Mouse (Mus musculus): ENCODE measurements around the gene Rap1gds1. TPM values are rescaled to one million over a fixed set of nuclear protein-coding genes. Genes with fewer than 3 reads are reported as not detected.

Rap1gds1 gene
- polyA plus RNA-seq, 1 experiment, result 40.1 TPM

DNA sequence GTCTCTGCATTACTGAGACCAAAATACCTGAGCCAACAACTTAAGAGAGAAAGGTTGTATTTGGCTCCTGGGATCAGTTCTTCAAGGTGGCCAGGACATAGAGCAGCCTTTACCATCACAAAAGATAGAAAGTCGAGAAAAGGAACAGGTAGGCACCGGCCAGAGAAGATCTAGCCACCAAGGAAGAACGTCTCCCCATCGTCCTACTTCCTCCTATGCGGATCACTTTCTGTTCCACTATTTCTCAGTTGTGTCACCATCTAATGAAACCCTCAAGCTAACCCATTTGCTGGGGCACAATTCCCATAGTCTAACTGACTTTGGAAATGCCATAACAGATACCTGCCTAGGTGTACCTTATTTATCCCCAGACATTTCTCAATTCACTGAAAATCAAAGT is 24.3 kb upstream of the Rap1gds1 start:
- no peaks in the 10 kb centered on the region for H3K79me2 ChIP-seq (ENCODE audit: control insufficient read depth, insufficient read depth)
- TF ChIP-seq TCF12 (IDR thresholded peaks at IDR 0.05; ENCODE audit: insufficient read depth, poor library complexity, severe bottlenecking) (no peak), SRF (IDR thresholded peaks at IDR 0.05; ENCODE audit: control insufficient read depth, insufficient read length, low read depth) (no peak), CEBPB (IDR thresholded peaks at IDR 0.05; ENCODE audit: insufficient read depth, poor library complexity, severe bottlenecking) (no peak), REST (IDR thresholded peaks at IDR 0.05; ENCODE audit: insufficient read depth, insufficient read length) (no peak), POLR2AphosphoS2 (IDR thresholded peaks at IDR 0.05; ENCODE audit: insufficient read length, low read depth) (no peak), MAX (IDR thresholded peaks at IDR 0.05; ENCODE audit: low read depth) (no peak), E2F4 (IDR thresholded peaks at IDR 0.05; ENCODE audit: insufficient read depth) (no peak), MYOG (IDR thresholded peaks at IDR 0.05; ENCODE audit: control insufficient read depth in 1 of 3, insufficient read depth in 1 of 3, insufficient read length in 2 of 3, low read depth in 2 of 3) (no peak), TCF3 (IDR thresholded peaks at IDR 0.05; ENCODE audit: insufficient read length, low read depth) (no peak), USF1 (IDR thresholded peaks at IDR 0.05; ENCODE audit: low read depth) (no peak), MYOD1 (IDR thresholded peaks at IDR 0.05; ENCODE audit: control insufficient read depth in 1 of 3, insufficient read length in 2 of 3, low read depth in 2 of 3) (no peak), POLR2A (IDR thresholded peaks at IDR 0.05; ENCODE audit: insufficient read length, low read depth) (no peak)
- no peak overlapping the region for H3K4me2 ChIP-seq (ENCODE audit: low read depth)
- no peak overlapping the region for H3K4me3 ChIP-seq
- no peaks in the 10 kb centered on the region for H3K36me3 ChIP-seq (ENCODE audit: control insufficient read depth, insufficient read depth)
- H3K27me3 ChIP-seq (ENCODE audit: control insufficient read depth, insufficient read depth, insufficient read length), result no peaks in the 10 kb centered on the region
- no peak overlapping the region for H3ac ChIP-seq (ENCODE audit: control insufficient read depth, insufficient read length)

DNA sequence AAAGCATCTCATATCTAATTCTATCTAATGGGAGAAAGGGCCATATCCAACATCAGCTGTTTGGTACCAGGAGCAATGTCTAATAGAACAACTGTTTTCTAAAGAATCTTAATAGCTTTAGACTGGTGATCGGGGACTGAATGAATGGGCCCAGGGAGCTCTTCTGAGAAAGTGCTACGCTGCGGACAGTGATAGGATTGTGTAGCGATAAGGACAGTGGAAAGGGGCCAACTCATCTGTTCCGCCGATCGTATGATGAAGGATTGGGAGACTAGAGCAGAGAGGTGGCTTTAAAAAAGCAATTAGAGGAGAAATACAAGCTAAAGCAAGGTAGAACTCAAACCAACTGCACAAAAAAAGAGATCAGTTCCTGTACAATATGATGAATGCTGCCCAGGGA is 20.9 kb upstream of the Rap1gds1 start:
- no peak overlapping the region for H3ac ChIP-seq (ENCODE audit: control insufficient read depth, insufficient read length)
- no peak overlapping the region for H3K4me3 ChIP-seq
- H3K79me2 ChIP-seq (ENCODE audit: control insufficient read depth, insufficient read depth), result no peaks in the 10 kb centered on the region
- H3K27me3 ChIP-seq (ENCODE audit: control insufficient read depth, insufficient read depth, insufficient read length), result no peaks in the 10 kb centered on the region
- TF ChIP-seq MYOD1 (IDR thresholded peaks at IDR 0.05; ENCODE audit: control insufficient read depth in 1 of 3, insufficient read length in 2 of 3, low read depth in 2 of 3) (no peak), SRF (IDR thresholded peaks at IDR 0.05; ENCODE audit: control insufficient read depth, insufficient read length, low read depth) (no peak), TCF12 (IDR thresholded peaks at IDR 0.05; ENCODE audit: insufficient read depth, poor library complexity, severe bottlenecking) (no peak), E2F4 (IDR thresholded peaks at IDR 0.05; ENCODE audit: insufficient read depth) (no peak), MAX (IDR thresholded peaks at IDR 0.05; ENCODE audit: low read depth) (no peak), TCF3 (IDR thresholded peaks at IDR 0.05; ENCODE audit: insufficient read length, low read depth) (no peak), POLR2AphosphoS2 (IDR thresholded peaks at IDR 0.05; ENCODE audit: insufficient read length, low read depth) (no peak), MYOG (IDR thresholded peaks at IDR 0.05; ENCODE audit: control insufficient read depth in 1 of 3, insufficient read depth in 1 of 3, insufficient read length in 2 of 3, low read depth in 2 of 3) (no peak), USF1 (IDR thresholded peaks at IDR 0.05; ENCODE audit: low read depth) (no peak), REST (IDR thresholded peaks at IDR 0.05; ENCODE audit: insufficient read depth, insufficient read length) (no peak), CEBPB (IDR thresholded peaks at IDR 0.05; ENCODE audit: insufficient read depth, poor library complexity, severe bottlenecking) (no peak), POLR2A (IDR thresholded peaks at IDR 0.05; ENCODE audit: insufficient read length, low read depth) (no peak)
- H3K36me3 ChIP-seq (ENCODE audit: control insufficient read depth, insufficient read depth), result no peaks in the 10 kb centered on the region
- no peak overlapping the region for H3K4me2 ChIP-seq (ENCODE audit: low read depth)

DNA sequence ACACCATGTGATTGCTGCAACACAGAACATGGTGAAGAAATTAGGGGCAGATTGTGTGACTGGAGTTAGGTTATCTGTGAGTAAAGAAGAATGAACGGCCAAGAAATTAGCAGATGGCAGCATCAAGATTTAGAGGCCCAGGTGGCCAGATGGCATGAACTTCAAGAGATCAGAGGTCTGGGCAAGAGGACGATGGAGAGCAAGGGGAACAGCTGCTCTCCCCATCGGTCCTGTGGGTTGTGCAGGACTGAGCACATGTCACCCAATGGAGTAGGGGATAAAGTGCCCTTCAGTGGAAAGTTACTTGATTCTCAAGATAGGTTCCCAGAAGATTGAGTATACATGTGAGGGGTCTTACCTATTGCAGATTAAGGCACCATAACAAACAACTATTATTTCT is 13.5 kb upstream of the Rap1gds1 start:
- Histone ChIP-seq H3K79me2 (ENCODE audit: control insufficient read depth, insufficient read depth) (no peaks in the 10 kb centered on the region), H3K27me3 (ENCODE audit: control insufficient read depth, insufficient read depth, insufficient read length) (no peaks in the 10 kb centered on the region), H3ac (ENCODE audit: control insufficient read depth, insufficient read length) (no peak overlapping the region), H3K4me2 (ENCODE audit: low read depth) (no peak overlapping the region), H3K4me3 (no peak overlapping the region), H3K36me3 (ENCODE audit: control insufficient read depth, insufficient read depth) (no peaks in the 10 kb centered on the region)
- TF ChIP-seq CEBPB (IDR thresholded peaks at IDR 0.05; ENCODE audit: insufficient read depth, poor library complexity, severe bottlenecking), result no peak
- TF ChIP-seq MYOD1 (IDR thresholded peaks at IDR 0.05; ENCODE audit: control insufficient read depth in 1 of 3, insufficient read length in 2 of 3, low read depth in 2 of 3), result peak in 2 of 3 experiments; percentile 75 to 79
- TF ChIP-seq MYOG (IDR thresholded peaks at IDR 0.05; ENCODE audit: control insufficient read depth in 1 of 3, insufficient read depth in 1 of 3, insufficient read length in 2 of 3, low read depth in 2 of 3), result peak in 2 of 3 experiments; percentile 30 to 72
- no peak for TF ChIP-seq MAX (IDR thresholded peaks at IDR 0.05; ENCODE audit: low read depth)

GRCm38 (mm10) chr3:139083778-139084539 is 9.0 kb upstream of the Rap1gds1 start:
- Histone ChIP-seq H3K79me2 (ENCODE audit: control insufficient read depth, insufficient read depth) (no peaks in the 10 kb centered on the region), H3K4me3 (no peak overlapping the region), H3K27me3 (ENCODE audit: control insufficient read depth, insufficient read depth, insufficient read length) (no peaks in the 10 kb centered on the region), H3K4me2 (ENCODE audit: low read depth) (no peak overlapping the region), H3ac (ENCODE audit: control insufficient read depth, insufficient read length) (no peak overlapping the region), H3K36me3 (ENCODE audit: control insufficient read depth, insufficient read depth) (no peaks in the 10 kb centered on the region)
- no peak for TF ChIP-seq TCF3 (IDR thresholded peaks at IDR 0.05; ENCODE audit: insufficient read length, low read depth)
- TF ChIP-seq POLR2A (IDR thresholded peaks at IDR 0.05; ENCODE audit: insufficient read length, low read depth), result no peak

GRCm38 (mm10) chr3:139079831-139080230 is 4.8 kb upstream of the Rap1gds1 start:
- no peak overlapping the region for H3K4me3 ChIP-seq
- no peak overlapping the region for H3K4me2 ChIP-seq (ENCODE audit: low read depth)
- H3K79me2 ChIP-seq (ENCODE audit: control insufficient read depth, insufficient read depth), result no peaks in the 10 kb centered on the region
- TF ChIP-seq SRF (IDR thresholded peaks at IDR 0.05; ENCODE audit: control insufficient read depth, insufficient read length, low read depth) (no peak), MYOD1 (IDR thresholded peaks at IDR 0.05; ENCODE audit: control insufficient read depth in 1 of 3, insufficient read length in 2 of 3, low read depth in 2 of 3) (no peak), CEBPB (IDR thresholded peaks at IDR 0.05; ENCODE audit: insufficient read depth, poor library complexity, severe bottlenecking) (no peak), TCF12 (IDR thresholded peaks at IDR 0.05; ENCODE audit: insufficient read depth, poor library complexity, severe bottlenecking) (no peak)
- H3K27me3 ChIP-seq (ENCODE audit: control insufficient read depth, insufficient read depth, insufficient read length), result no peaks in the 10 kb centered on the region
- H3K36me3 ChIP-seq (ENCODE audit: control insufficient read depth, insufficient read depth), result no peaks in the 10 kb centered on the region
- no peak overlapping the region for H3ac ChIP-seq (ENCODE audit: control insufficient read depth, insufficient read length)

Data from myocyte (in vitro differentiated cells).